18 mouse cellular contexts compared by ENCODE assay signal in the genomic region with DNA sequence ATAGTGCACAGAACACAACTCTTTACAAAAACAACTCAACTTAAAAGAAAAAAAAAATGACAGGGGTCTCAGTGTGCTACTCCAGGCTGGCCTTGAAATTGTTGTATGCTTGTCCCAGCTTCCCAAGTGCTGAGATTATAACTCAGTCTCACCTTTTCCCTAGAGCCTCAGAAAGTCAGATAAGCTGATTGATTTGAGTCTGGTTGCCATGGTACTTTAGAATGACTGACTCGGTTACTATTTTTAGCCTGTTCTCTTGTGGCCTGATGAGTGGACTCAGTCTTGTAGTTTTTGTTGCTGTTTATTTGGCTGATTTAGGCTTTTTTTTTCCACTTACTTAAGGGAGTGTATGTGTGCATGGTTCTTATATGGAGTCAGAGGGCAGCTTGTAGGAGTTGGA. TPM values are rescaled to one million over a fixed set of nuclear protein-coding genes. Genes with fewer than 3 reads are reported as not detected.
DNase-seq lines count a peak whose midpoint lies in the region; ATAC-seq and TF ChIP-seq lines count a peak whose summit lies in the region.
"Had no signal": no experiment of that assay in that cellular context is flagged by ENCODE, and none has a peak within 500 bp of the region (broad histone marks: within the 10 kb centered on the region; RNA-seq: fewer than 3 reads in every experiment).

No protein-coding gene starts in this region.

- H3K36me3 ChIP-seq in heart, embryonic 10.5 days, result no peaks in the 10 kb centered on the region
- no peaks in the 10 kb centered on the region for H3K36me3 ChIP-seq in liver, adult 2 months (ENCODE audit: control insufficient read depth, insufficient read depth, low read length)
- no peaks in the 10 kb centered on the region for H3K36me3 ChIP-seq in liver, embryonic 12.5 days
- no peaks in the 10 kb centered on the region for H3K36me3 ChIP-seq in CH12.LX (replicated peaks in 1 of 2; ENCODE audit: control insufficient read depth in 1 of 2, insufficient read depth in 1 of 2, low read length in 1 of 2)
- no peaks in the 10 kb centered on the region for H3K36me3 ChIP-seq in intestine, embryonic 15.5 days
- H3K36me3 ChIP-seq: embryonic facial prominence, embryonic 12.5 days; hindbrain, embryonic 15.5 days; limb, embryonic 13.5 days had no signal

- no peak for DNase-seq in heart, embryonic 10.5 days (ENCODE audit: low spot score)
- DNase-seq in heart, adult 9 months (ENCODE audit: low spot score in 2 of 2), result no peak
- peak; percentile 84 for DNase-seq in liver, adult 2 months (ENCODE audit: extremely low read depth, low read depth, low spot score)
- peak; percentile 46 for DNase-seq in CH12.LX (ENCODE audit: extremely low read depth)
- no peak for DNase-seq in kidney, postnatal 4 days
- DNase-seq in spleen, adult 12 weeks (ENCODE audit: low spot score), result no peak
- DNase-seq: cerebellum, adult 8-10 months; forebrain, postnatal 0 days; gastrocnemius, adult 2 months; kidney, adult 8-10 months; kidney, postnatal 36 days; right cerebral cortex, postnatal 14 days; thymus, postnatal 4 days had no signal

- no peaks in the 10 kb centered on the region for H3K79me2 ChIP-seq in liver, adult 2 months (ENCODE audit: control insufficient read depth, insufficient read depth, low read length)
- H3K79me2 ChIP-seq in CH12.LX (replicated peaks; ENCODE audit: control insufficient read depth, extremely low read depth, insufficient read depth, poor library complexity, severe bottlenecking), result no peaks in the 10 kb centered on the region

- H3K27ac ChIP-seq in heart, embryonic 10.5 days, result peak overlapping the region; percentile 79
- H3K27ac ChIP-seq in liver, adult 2 months (replicated peaks; ENCODE audit: insufficient read depth, low read depth, low read length), result peak overlapping the region; percentile 58
- H3K27ac ChIP-seq in liver, embryonic 12.5 days, result no peak overlapping the region
- no peak overlapping the region for H3K27ac ChIP-seq in CH12.LX (ENCODE audit: insufficient read depth, low read depth)
- H3K27ac ChIP-seq in intestine, embryonic 15.5 days, result peak overlapping the region; percentile 70
- H3K27ac ChIP-seq: embryonic facial prominence, embryonic 12.5 days; gastrocnemius, adult 2 months; hindbrain, embryonic 15.5 days; limb, embryonic 13.5 days had no signal

- TF ChIP-seq CTCF in liver, adult 2 months (IDR thresholded peaks at IDR 0.05; ENCODE audit: low read depth, low read length), result no peak
- TF ChIP-seq CTCF in CH12.LX (conservative IDR thresholded peaks at IDR 0.05 in 1 of 2, IDR thresholded peaks at IDR 0.05 in 1 of 2; ENCODE audit: low read depth in 2 of 2, low read length in 2 of 2), result no peak

- H3K9ac ChIP-seq in liver, adult 2 months (ENCODE audit: low read depth, low read length), result no peak overlapping the region
- H3K9ac ChIP-seq in liver, embryonic 12.5 days, result no peak overlapping the region
- no peak overlapping the region for H3K9ac ChIP-seq in CH12.LX (ENCODE audit: insufficient read depth, low read depth)
- H3K9ac ChIP-seq in intestine, embryonic 15.5 days, result no peak overlapping the region
- H3K9ac ChIP-seq: embryonic facial prominence, embryonic 12.5 days; forebrain, postnatal 0 days; hindbrain, embryonic 15.5 days; limb, embryonic 13.5 days had no signal

- H3K4me2 ChIP-seq in liver, embryonic 12.5 days, result no peak overlapping the region
- H3K4me2 ChIP-seq in CH12.LX (ENCODE audit: insufficient read depth, low read depth, poor library complexity, severe bottlenecking), result no peak overlapping the region
- no peak overlapping the region for H3K4me2 ChIP-seq in intestine, embryonic 15.5 days (replicated peaks)
- H3K4me2 ChIP-seq: embryonic facial prominence, embryonic 12.5 days; hindbrain, embryonic 15.5 days; limb, embryonic 13.5 days had no signal

- WGBS in heart, embryonic 10.5 days, result 15% methylated on average over 1 of the region's 1 CpGs
- WGBS in liver, adult 2 months, result 11% methylated on average over 1 of the region's 1 CpGs
- WGBS in liver, embryonic 12.5 days (ENCODE audit: insufficient replicate concordance), result 13% methylated on average over 1 of the region's 1 CpGs
- 40% methylated on average over 1 of the region's 1 CpGs for WGBS in intestine, embryonic 15.5 days

- in situ Hi-C loops in CH12.LX (cut with MboI; ENCODE audit: low pct_ligation_motif_present, low pct_unique_long_range_greater_than_20kb, low sequenced_read_pairs), result no loop called here

- dilution Hi-C loops in CH12.LX (cut with MboI; ENCODE audit: extremely low pct_ligation_motif_present, extremely low pct_unique_long_range_greater_than_20kb, low sequenced_read_pairs), result no loop called here

- TF ChIP-seq POLR2A in liver, adult 2 months (IDR thresholded peaks at IDR 0.05; ENCODE audit: extremely low read depth, insufficient read depth, low read length), result no peak
- TF ChIP-seq POLR2A in CH12.LX (IDR thresholded peaks at IDR 0.05; ENCODE audit: low read depth, low read length), result no peak

- H3K27me3 ChIP-seq in heart, embryonic 10.5 days (ENCODE audit: insufficient read depth, poor library complexity, severe bottlenecking), result no peaks in the 10 kb centered on the region
- no peaks in the 10 kb centered on the region for H3K27me3 ChIP-seq in liver, adult 2 months (ENCODE audit: control insufficient read depth, insufficient read depth, low read length)
- 0 out of 2 replicates have a peak, but pooled peaks cover under 1% of the 10 kb centered on the region for H3K27me3 ChIP-seq in liver, embryonic 12.5 days (replicated peaks)
- H3K27me3 ChIP-seq in CH12.LX (replicated peaks), result no peaks in the 10 kb centered on the region
- no peaks in the 10 kb centered on the region for H3K27me3 ChIP-seq in intestine, embryonic 15.5 days (replicated peaks)
- H3K27me3 ChIP-seq: embryonic facial prominence, embryonic 12.5 days; hindbrain, embryonic 15.5 days; limb, embryonic 13.5 days had no signal

- TF ChIP-seq EP300 in CH12.LX (IDR thresholded peaks at IDR 0.05; ENCODE audit: low read length), result no peak

- H3K9me3 ChIP-seq in heart, embryonic 10.5 days, result no peaks in the 10 kb centered on the region
- no peaks in the 10 kb centered on the region for H3K9me3 ChIP-seq in liver, embryonic 12.5 days (replicated peaks)
- H3K9me3 ChIP-seq in CH12.LX (replicated peaks; ENCODE audit: low read length), result no peaks in the 10 kb centered on the region
- no peaks in the 10 kb centered on the region for H3K9me3 ChIP-seq in intestine, embryonic 15.5 days
- H3K9me3 ChIP-seq: embryonic facial prominence, embryonic 12.5 days; hindbrain, embryonic 15.5 days; limb, embryonic 13.5 days had no signal

- no peak overlapping the region for H3K4me3 ChIP-seq in heart, embryonic 10.5 days
- no peak overlapping the region for H3K4me3 ChIP-seq in liver, adult 2 months (ENCODE audit: insufficient read depth, low read depth, low read length)
- H3K4me3 ChIP-seq in liver, embryonic 12.5 days, result no peak overlapping the region
- no peak overlapping the region for H3K4me3 ChIP-seq in CH12.LX (replicated peaks in 1 of 3; ENCODE audit: low read depth in 2 of 3, low read length in 2 of 3, poor library complexity in 1 of 3)
- no peak overlapping the region for H3K4me3 ChIP-seq in intestine, embryonic 15.5 days (replicated peaks)
- H3K4me3 ChIP-seq: embryonic facial prominence, embryonic 12.5 days; gastrocnemius, adult 2 months; hindbrain, embryonic 15.5 days; limb, embryonic 13.5 days had no signal

- no peak for TF ChIP-seq RAD21 in CH12.LX (IDR thresholded peaks at IDR 0.05; ENCODE audit: low read depth, low read length)

- peaks cover 23% of the 10 kb centered on the region; the same call in 1 of the 2 replicates for H3K4me1 ChIP-seq in heart, embryonic 10.5 days
- H3K4me1 ChIP-seq in liver, adult 2 months (ENCODE audit: control insufficient read depth, insufficient read depth, low read length), result peaks cover 4% of the 10 kb centered on the region; the same call in 1 of the 2 replicates
- H3K4me1 ChIP-seq in liver, embryonic 12.5 days, result peaks cover 30% of the 10 kb centered on the region
- peaks cover 2 to 10% of the 10 kb centered on the region in 2 experiments; a peak in 1 of 4 replicates for H3K4me1 ChIP-seq in CH12.LX (ENCODE audit: control insufficient read depth in 1 of 2, insufficient read depth in 2 of 2)
- no peaks in the 10 kb centered on the region for H3K4me1 ChIP-seq in intestine, embryonic 15.5 days (replicated peaks)
- H3K4me1 ChIP-seq: embryonic facial prominence, embryonic 12.5 days; hindbrain, embryonic 15.5 days; limb, embryonic 13.5 days had no signal

- no peak for ATAC-seq in liver, embryonic 12.5 days
- ATAC-seq in intestine, embryonic 15.5 days, result peak; percentile 15; the same call in 1 of the 2 replicates
- ATAC-seq: forebrain, postnatal 0 days had no signal

TF ChIP-seq in CH12.LX, 34 proteins besides CTCF, POLR2A, EP300 and RAD21:
- TF ChIP-seq ZKSCAN1 (IDR thresholded peaks at IDR 0.05; ENCODE audit: borderline replicate concordance, low read depth, low read length) (no peak), MEF2A (IDR thresholded peaks at IDR 0.05; ENCODE audit: borderline replicate concordance, low read depth, low read length) (peak; percentile 64; the same call in 1 of the 2 replicates)

RNA-seq across cellular contexts. Expression of a gene that starts 10.7 kb away (rescaled TPM):
- polyA plus RNA-seq in heart, embryonic 10.5 days (2016; fragmentation: Nextera tagmentation; extraction: Ambion mirVana), result 339 and 374 TPM in 2 replicates
- total RNA-seq in liver, adult 2 months (2014; rRNA removed), result 26.9 and 31.7 TPM in 2 replicates
- polyA plus RNA-seq in liver, adult 2 months (2012; rRNA removed), result 146 and 169 TPM in 2 replicates
- polyA plus RNA-seq in liver, embryonic 12.5 days (2016; fragmentation: Nextera tagmentation; extraction: Ambion mirVana), result 291 and 307 TPM in 2 replicates
- total RNA-seq in CH12.LX (2012; rRNA removed), result 65.5 and 67.2 TPM in 2 replicates
- 103 and 115 TPM in 2 replicates for total RNA-seq in CH12.LX (2014; rRNA removed)
- 165 and 187 TPM in 2 replicates for polyA plus RNA-seq in CH12.LX (2012; ENCODE audit: insufficient read length, low read depth)
- 439 and 443 TPM in 2 replicates for polyA plus RNA-seq in intestine, embryonic 15.5 days (2015; fragmentation: Nextera tagmentation; extraction: Ambion mirVana)

RNA-seq across cellular contexts. Expression of a gene that starts 12.8 kb away (rescaled TPM):
- 8.7 and 11.3 TPM in 2 replicates for polyA plus RNA-seq in heart, embryonic 10.5 days (2016; fragmentation: Nextera tagmentation; extraction: Ambion mirVana)
- 9.3 and 10.2 TPM in 2 replicates for total RNA-seq in liver, adult 2 months (2014; rRNA removed)
- polyA plus RNA-seq in liver, adult 2 months (2012; rRNA removed), result 3.3 and 4.2 TPM in 2 replicates
- 3.2 and 3.3 TPM in 2 replicates for polyA plus RNA-seq in liver, embryonic 12.5 days (2016; fragmentation: Nextera tagmentation; extraction: Ambion mirVana)
- total RNA-seq in CH12.LX (2012; rRNA removed) (4.6 and 6.9 TPM in 2 replicates), CH12.LX (2014; rRNA removed) (3.5 and 4.5 TPM in 2 replicates)
- polyA plus RNA-seq in CH12.LX (2012; ENCODE audit: insufficient read length, low read depth), result 3.1 TPM in 2 replicates
- polyA plus RNA-seq in intestine, embryonic 15.5 days (2015; fragmentation: Nextera tagmentation; extraction: Ambion mirVana), result 10.9 and 11.0 TPM in 2 replicates

Comparison
In these comparisons a context has a peak if more than half of its experiments do, and no peak if none do; other contexts are left out.
1. H3K27ac ChIP-seq: peak in heart, embryonic 10.5 days (single experiment), liver, adult 2 months (single experiment) and intestine, embryonic 15.5 days (single experiment); none in liver, embryonic 12.5 days (single experiment) and CH12.LX (single experiment).
2. DNase-seq: peak in liver, adult 2 months (single experiment) and CH12.LX (single experiment); none in heart, embryonic 10.5 days (single experiment), heart, adult 9 months (0 of 2), kidney, postnatal 4 days (0 of 2) and spleen, adult 12 weeks (single experiment).